Mouse (Mus musculus) spleen, embryonic (tissue): Measurements from ENCODE around the gene Phf19.

Experiments used
- CTCF ChIA-PET: fragments of 350-600 bp; sonication (Branson Sonifier 250); formaldehyde crosslinking; loops from one replicate; lab custom pipeline; 2022; lab: Charles Lee

Phf19 gene

GRCm38 (mm10) chr2:34913218-34914068 lies at the start of gene Phf19:
Gene Phf19, minus strand, starts transcription at chr2:34914026.
- CTCF ChIA-PET = interaction anchor here (0.6 to 1.1 kb wide), 5 partner anchors 23 to 183 kb away, joined by 3 to 4 read pairs (median 3); no protein-coding TSS in a partner anchor

GRCm38 (mm10) chr2:34963371-34963956 lies 49.6 kb upstream of the Phf19 start:
- CTCF ChIA-PET = interaction anchor here (0.7 to 1.3 kb wide), 2 partner anchors 49 to 115 kb away, joined by 3 read pairs; no protein-coding TSS in a partner anchor

- CTCF ChIA-PET = interaction anchor here (1.2 to 1.3 kb wide), 2 partner anchors 11 to 48 kb away, joined by 3 read pairs; no protein-coding TSS in a partner anchor
Measured at GRCm38 (mm10) chr2:34962893-34963292, 49.1 kb upstream of the Phf19 start.

GRCm38 (mm10) chr2:34962211-34962610 lies 48.4 kb upstream of the Phf19 start:
- CTCF ChIA-PET = interaction anchor here (1.0 to 1.3 kb wide), 3 partner anchors 11 to 48 kb away, joined by 3 to 4 read pairs (median 3); no protein-coding TSS in a partner anchor

GRCm38 (mm10) chr2:34961481-34962036 lies 47.7 kb upstream of the Phf19 start, which contains the start of gene Traf1:
Gene Traf1, minus strand, starts transcription at chr2:34961772.
- CTCF ChIA-PET = interaction anchor here (0.5 to 1.2 kb wide), 4 partner anchors 10 to 207 kb away, joined by 3 to 4 read pairs (median 3); no protein-coding TSS in a partner anchor

GRCm38 (mm10) chr2:34960966-34961365 lies 47.1 kb upstream of the Phf19 start:
- CTCF ChIA-PET = interaction anchor here (0.5 to 1.0 kb wide), 3 partner anchors 20 to 207 kb away, joined by 3 read pairs; no protein-coding TSS in a partner anchor

- CTCF ChIA-PET = interaction anchor here (0.6 kb wide), 1 partner anchor 59 kb away, joined by 3 read pairs; no protein-coding TSS in a partner anchor
Measured at GRCm38 (mm10) chr2:34960466-34960865, 46.6 kb upstream of the Phf19 start.

GRCm38 (mm10) chr2:34958582-34958981 lies 44.8 kb upstream of the Phf19 start:
- CTCF ChIA-PET = no interaction called here

- CTCF ChIA-PET = interaction anchor here (0.9 kb wide), 1 partner anchor 48 kb away, joined by 5 read pairs; no protein-coding TSS in a partner anchor
Measured at GRCm38 (mm10) chr2:34958036-34958435, 44.2 kb upstream of the Phf19 start.

- CTCF ChIA-PET = interaction anchor here (0.9 kb wide), 1 partner anchor 47 kb away, joined by 5 read pairs; no protein-coding TSS in a partner anchor
Measured at GRCm38 (mm10) chr2:34957405-34957804, 43.6 kb upstream of the Phf19 start.

GRCm38 (mm10) chr2:34956941-34957340 lies 43.1 kb upstream of the Phf19 start:
- CTCF ChIA-PET = no interaction called here

- CTCF ChIA-PET = no interaction called here
Measured at GRCm38 (mm10) chr2:34954344-34954743, 40.5 kb upstream of the Phf19 start.

- CTCF ChIA-PET = no interaction called here
Measured at GRCm38 (mm10) chr2:34953547-34954116, 39.8 kb upstream of the Phf19 start.

- CTCF ChIA-PET = no interaction called here
Measured at GRCm38 (mm10) chr2:34953018-34953417, 39.2 kb upstream of the Phf19 start.

GRCm38 (mm10) chr2:34951469-34951868 lies 37.6 kb upstream of the Phf19 start:
- CTCF ChIA-PET = interaction anchor here (0.7 to 0.9 kb wide), 2 partner anchors 10 to 11 kb away, joined by 3 read pairs; no protein-coding TSS in a partner anchor

GRCm38 (mm10) chr2:34948622-34949021 lies 34.8 kb upstream of the Phf19 start:
- CTCF ChIA-PET = interaction anchor here (0.9 kb wide), 1 partner anchor 13 kb away, joined by 4 read pairs; the partner anchor contains the start of gene Traf1

- CTCF ChIA-PET = interaction anchor here (0.5 to 0.6 kb wide), 3 partner anchors 24 to 232 kb away, joined by 3 to 12 read pairs (median 3); no protein-coding TSS in a partner anchor
Measured at GRCm38 (mm10) chr2:34946046-34946445, 32.2 kb upstream of the Phf19 start.

- CTCF ChIA-PET = interaction anchor here (0.6 kb wide), 1 partner anchor 231 kb away, joined by 3 read pairs; no protein-coding TSS in a partner anchor
Measured at GRCm38 (mm10) chr2:34945580-34945979, 31.8 kb upstream of the Phf19 start.

- CTCF ChIA-PET = no interaction called here
Measured at GRCm38 (mm10) chr2:34944761-34945160, 30.9 kb upstream of the Phf19 start.

- CTCF ChIA-PET = no interaction called here
Measured at GRCm38 (mm10) chr2:34943556-34944120, 29.8 kb upstream of the Phf19 start.
